Mouse (Mus musculus): ENCODE results near the gene Tbc1d1.
A peak's percentile ranks its signal among the peaks of the same experiment; 100 is the strongest.

Gene Tbc1d1

DNA sequence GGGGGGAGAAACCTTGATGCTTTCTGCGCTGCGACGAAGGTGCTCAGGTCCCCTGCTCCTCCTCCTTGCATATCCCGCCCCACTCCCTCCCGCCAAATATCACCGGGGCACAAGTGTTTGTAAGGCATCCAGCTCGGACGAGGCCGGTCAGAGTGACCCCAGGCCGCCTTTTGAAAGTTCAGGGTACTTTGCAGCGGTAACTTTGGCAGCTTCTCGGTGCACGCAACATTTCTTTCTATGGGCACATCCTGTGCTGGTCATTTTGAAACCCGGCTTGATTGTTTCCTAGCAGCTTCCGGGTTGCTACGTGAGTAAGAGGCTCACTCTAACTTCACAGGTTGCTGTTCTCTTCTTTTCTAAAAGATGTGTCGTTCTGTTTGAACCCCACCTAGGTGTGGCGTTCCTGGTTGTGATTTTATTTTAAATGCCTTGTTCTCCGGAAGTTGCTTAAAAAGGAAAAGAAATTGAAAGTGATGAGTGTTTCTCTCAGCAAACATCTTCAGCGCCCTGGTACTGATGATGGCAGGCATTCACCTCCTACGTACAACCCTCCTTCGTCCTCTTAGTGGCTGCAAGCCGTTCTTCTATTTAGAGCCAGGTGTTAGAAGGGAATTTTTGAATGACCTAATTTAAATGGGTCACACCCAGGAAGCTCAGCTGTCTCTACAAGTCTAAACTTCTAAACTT, 4.7 kb downstream of the Tbc1d1 start:
- peak in 1 of 2 experiments; percentile 13 for DNase-seq (ENCODE audit: low spot score in 2 of 2)

- DNase-seq (ENCODE audit: low spot score in 2 of 2), result no peak
Observed at GRCm38 (mm10) chr5:64161917-64162316, 5.8 kb downstream of the Tbc1d1 start.

DNA sequence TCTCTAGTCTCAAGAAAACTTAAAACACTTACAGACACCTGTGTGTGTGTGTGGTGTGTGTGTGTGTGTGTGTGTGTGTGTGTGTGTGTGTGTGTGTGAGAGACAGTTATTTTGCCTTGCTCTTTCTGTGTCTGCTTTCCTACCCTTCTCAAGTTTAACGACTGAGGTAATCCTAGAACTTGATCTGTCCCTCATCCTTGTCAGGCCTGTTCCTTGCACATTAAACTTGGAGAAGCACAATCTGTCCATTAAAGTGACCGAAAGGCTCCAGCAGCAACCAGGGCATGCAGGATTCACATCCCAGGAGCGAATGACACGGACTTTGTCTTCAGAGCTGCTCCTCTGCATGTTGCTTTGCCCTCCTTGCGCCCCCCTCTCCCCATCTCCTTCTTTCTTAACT, 6.5 kb downstream of the Tbc1d1 start:
- DNase-seq (ENCODE audit: low spot score in 2 of 2), result no peak

DNA sequence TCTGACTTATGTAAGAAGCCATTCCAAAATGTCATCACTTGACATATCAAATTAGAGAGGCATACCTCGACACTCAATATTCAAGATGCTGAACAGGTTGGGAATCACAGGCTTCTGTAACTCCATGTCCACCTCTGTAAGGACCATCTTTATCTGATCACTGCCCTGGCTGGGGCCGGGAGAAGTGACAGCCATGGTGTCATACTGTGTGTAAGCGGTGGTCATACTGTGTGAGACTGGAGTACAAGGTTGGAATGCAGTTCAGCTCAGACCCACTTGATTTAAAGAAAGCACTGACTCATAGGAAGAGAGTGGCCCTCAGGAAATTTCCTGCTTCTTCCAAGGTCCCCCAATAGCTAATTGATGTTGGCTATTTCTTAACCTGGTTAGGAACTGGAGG, 8.3 kb downstream of the Tbc1d1 start:
- no peak for DNase-seq (ENCODE audit: low spot score in 2 of 2)

- no peak for DNase-seq (ENCODE audit: low spot score in 2 of 2)
Observed at GRCm38 (mm10) chr5:64165826-64166225, 9.7 kb downstream of the Tbc1d1 start.

- DNase-seq (ENCODE audit: low spot score in 2 of 2), result no peak
Observed at GRCm38 (mm10) chr5:64168990-64169540, 13.0 kb downstream of the Tbc1d1 start.

DNA sequence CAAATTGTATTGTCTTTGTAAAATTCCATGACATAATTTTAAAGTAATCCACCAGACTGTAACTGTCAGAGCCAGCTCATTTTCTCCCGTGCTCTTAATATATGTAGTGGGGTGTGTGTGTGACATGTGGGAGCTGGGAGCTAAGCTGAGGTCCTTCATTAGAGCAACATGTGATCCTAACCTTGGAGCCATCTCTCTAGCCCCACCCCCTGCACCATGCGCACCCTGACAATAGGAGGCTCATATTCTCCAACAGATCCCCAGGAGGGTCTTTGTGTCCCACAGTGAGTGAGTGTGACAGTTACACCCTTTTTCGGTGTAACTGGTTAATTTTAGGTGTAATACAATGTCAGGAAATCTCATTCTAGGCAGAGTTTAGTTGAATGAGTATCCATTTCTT, 16.8 kb downstream of the Tbc1d1 start:
- DNase-seq (ENCODE audit: low spot score in 2 of 2), result no peak

GRCm38 (mm10) chr5:64173302-64173701, 17.2 kb downstream of the Tbc1d1 start:
- DNase-seq (ENCODE audit: low spot score in 2 of 2), result no peak

DNA sequence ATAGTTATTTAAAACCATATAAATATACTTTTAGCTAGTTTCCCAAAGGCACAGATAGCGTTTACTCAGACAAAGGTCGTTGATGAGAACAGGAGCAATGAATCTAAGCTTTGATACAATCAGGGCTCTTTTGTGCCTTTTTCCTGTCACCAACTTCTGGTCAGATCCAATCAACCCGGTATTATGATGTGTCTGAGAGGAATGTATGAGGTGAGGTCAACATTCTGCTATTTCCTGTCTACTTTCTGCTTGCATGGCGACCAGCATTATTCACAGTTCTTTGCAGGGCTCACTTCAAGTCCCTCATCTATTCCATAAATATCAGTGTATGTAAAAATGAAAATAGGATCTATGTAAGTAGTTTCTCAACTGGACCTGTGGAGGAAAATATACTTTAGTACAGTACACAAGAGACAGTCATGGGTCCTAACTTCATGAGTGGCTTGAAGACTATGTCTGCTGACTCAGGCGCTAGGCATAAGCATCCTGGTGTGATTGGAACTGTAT, 18.4 kb downstream of the Tbc1d1 start:
- DNase-seq (ENCODE audit: low spot score in 2 of 2), result no peak

GRCm38 (mm10) chr5:64180548-64180947, 24.4 kb downstream of the Tbc1d1 start:
- DNase-seq (ENCODE audit: low spot score in 2 of 2), result no peak

DNA sequence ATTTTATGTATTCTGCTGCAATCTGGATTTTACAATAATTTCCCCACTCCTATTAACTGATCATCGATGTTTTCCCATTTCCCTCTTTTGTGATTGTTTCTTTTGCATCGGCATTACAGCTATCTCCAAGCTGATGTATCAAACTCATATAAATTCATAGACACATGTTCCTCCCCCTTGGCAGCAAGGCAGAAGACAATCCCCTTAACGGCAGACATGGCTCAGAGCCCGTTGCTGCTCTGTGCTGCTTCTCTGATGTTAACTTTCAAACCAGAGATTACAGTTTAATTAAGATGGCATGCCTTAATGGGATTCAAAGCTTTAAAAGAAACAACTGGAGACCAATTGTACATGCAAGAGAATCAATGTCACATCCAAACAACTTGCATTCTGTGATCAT, 27.6 kb downstream of the Tbc1d1 start:
- DNase-seq (ENCODE audit: low spot score in 2 of 2), result no peak

DNA sequence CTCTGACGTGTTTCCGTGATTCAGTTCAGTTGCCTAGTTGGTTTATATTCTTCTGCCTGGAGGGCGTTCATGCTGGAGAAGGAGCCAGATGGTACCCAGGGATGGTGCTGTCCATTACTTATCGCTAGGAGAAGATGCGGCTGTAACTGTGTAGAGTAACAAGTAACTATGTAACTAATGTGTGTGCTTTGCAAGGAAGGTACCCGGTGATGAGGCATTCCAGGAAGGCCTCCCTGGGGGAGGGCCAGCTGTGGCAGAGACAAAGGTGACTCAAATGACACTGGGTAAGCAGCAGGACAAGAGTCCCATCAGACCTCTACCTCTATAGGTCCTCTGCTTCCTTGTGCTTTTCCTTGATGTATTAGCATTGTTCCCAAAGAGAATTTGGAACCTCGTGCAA, 29.2 kb downstream of the Tbc1d1 start:
- DNase-seq (ENCODE audit: low spot score in 2 of 2), result no peak

DNA sequence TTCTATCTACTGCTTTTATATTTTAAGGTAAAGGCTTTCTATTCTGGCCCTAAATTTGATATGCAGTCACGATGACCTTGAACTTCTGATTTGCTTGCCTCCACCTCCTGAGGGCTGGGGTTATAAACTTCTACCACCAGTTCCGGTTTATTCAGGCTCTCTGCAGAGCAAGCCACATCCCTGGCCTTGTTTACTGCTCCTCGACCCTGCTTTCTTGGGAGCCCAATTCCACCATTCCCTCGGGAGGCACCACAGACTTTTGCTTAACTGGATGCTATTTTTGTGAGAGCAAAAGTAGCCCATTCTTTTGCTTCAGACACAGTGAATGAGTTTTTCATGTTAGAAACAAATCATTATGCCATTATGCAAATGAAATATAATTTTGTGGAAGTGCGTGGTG, 30.5 kb downstream of the Tbc1d1 start:
- DNase-seq (ENCODE audit: low spot score in 2 of 2), result no peak

DNA sequence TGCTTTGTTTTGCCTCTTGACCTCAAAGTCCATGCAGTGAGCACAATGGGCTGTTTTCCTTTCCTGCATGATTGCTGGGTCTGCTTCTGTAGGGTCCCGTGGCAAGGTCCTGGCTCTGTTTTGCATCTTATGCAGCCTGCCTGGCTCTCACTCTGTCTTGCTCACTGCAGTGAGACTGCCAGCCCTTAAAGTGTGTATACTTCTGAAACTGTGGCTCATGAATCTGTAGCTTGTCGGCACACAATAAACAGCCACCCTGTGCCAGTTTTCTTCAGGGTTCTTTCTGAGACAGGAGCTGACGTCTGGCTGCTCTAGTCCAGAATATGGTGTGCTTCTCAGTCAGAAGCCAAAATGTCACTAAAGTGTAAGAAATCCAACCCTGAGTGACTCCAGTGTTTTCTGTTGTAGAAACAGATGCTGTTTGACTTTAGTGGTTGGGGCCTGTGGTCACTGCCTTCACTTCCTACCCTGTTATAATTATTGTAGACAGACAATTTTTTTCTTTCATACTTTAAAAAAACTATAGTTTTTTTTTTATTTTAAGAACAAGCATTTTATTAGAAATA, 32.1 kb downstream of the Tbc1d1 start:
- DNase-seq (ENCODE audit: low spot score in 2 of 2), result no peak

DNA sequence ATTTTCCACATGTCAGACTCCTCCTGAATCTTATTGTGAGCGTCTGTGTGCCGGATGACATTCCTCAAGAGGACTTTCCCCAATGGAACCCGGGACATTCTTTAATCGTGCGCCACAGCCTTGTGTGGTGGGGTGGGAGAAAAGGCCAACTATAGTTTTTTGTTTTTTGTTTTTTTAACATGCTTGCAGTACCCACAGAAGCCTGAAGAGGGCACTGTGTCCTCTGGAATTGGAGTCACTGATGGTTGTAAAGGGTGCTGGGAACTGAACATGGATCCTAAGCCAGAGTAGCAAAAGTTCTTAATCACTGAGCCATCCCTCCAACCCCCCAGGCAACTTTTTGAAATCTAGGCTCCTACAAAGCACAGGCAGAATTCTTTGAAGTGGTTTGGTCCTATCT, 34.8 kb downstream of the Tbc1d1 start:
- no peak for DNase-seq (ENCODE audit: low spot score in 2 of 2)

DNA sequence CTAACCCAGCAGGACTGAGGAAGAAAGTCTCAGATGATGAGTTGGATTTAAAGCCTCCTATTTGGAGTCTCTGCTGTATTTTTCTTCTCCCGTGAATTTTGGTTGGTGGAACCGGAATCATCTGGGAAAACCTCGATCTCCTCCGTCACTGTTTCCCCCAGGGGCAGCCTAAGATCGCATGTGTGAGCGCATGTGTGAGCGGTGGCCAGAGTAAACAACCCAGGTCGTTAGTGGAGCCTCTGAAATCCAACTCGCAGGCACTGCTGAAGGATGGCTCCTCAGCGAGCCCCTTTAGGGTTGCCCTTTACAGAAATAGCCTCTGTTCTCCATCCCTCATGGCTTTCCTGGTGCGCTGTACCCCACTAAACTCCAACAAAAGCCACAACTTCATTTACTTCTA, 37.2 kb downstream of the Tbc1d1 start:
- DNase-seq (ENCODE audit: low spot score in 2 of 2), result no peak

DNA sequence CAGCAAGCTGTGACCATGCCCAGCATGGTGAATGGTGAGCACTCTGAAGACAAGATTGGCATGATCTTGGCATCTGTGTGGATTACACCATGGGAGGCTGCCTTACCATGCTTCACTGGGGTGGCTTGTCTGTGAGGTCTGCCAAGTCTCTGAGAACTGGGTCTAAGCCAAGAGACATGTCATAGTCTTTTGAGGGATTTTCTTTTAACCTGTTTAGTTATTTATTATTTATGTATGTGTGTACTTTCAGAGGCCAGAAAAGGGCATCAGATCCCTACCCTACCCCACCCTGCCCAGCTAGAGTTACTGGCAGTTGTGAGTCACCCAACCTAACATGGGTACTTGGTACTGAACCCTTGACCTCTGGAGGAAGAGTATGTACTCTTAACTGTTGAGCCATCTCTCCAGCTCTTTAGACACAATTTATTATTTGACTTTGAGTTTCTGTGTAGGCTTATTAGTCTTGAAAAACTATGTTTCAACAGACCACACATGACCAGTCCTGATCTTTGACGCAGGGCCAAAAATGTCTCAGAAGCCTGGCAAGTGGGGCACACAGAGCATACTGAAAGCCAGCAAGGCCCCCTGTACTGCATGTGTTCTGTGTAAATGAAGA, 40.3 kb downstream of the Tbc1d1 start:
- DNase-seq (ENCODE audit: low spot score in 2 of 2), result no peak

GRCm38 (mm10) chr5:64196866-64197321, 40.8 kb downstream of the Tbc1d1 start:
- no peak for DNase-seq (ENCODE audit: low spot score in 2 of 2)

DNA sequence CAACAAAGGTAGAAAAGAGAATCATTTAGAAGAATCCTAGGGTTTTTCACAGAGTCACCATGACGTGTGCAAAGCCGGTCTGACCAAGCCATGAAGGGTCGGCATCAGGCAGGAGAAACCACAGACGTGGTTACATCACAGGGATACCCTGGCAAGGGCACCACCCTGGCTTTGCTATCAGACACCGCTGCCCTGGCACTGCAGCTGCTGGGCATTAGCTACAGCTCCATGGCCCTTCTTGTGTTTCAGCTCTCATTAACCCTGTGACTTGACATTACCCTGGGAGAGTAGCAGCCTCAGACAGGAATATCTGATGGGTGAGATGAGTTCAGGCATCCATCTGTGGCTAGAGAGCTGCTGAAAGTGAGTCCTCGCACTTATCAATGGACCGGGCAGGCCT, 42.5 kb downstream of the Tbc1d1 start:
- no peak for DNase-seq (ENCODE audit: low spot score in 2 of 2)

GRCm38 (mm10) chr5:64201071-64201470, 45.0 kb downstream of the Tbc1d1 start:
- DNase-seq (ENCODE audit: low spot score in 2 of 2), result no peak

- DNase-seq (ENCODE audit: low spot score in 2 of 2), result peak in 1 of 2 experiments; percentile 21
Observed at GRCm38 (mm10) chr5:64202306-64202705, 46.2 kb downstream of the Tbc1d1 start.

- no peak for DNase-seq (ENCODE audit: low spot score in 2 of 2)
Observed at GRCm38 (mm10) chr5:64205610-64206009, 49.5 kb downstream of the Tbc1d1 start.

- no peak for DNase-seq (ENCODE audit: low spot score in 2 of 2)
Observed at GRCm38 (mm10) chr5:64206431-64206830, 50.3 kb downstream of the Tbc1d1 start.
